Mouse (Mus musculus): Measurements from ENCODE around the gene Zfp759. TPM values are rescaled to one million over a fixed set of nuclear protein-coding genes. Genes with fewer than 3 reads are reported as not detected.
"Not testable (repeated sequence)": the region's sequence is repeated elsewhere in the genome, so short reads cannot be mapped to it uniquely, and the experiment has no call there.

Zfp759 gene
- polyA plus RNA-seq (2012; fragmentation: generic; extraction: Trizol): 0.40 TPM
- long read RNA-seq, experiment 1: 0 reads
- long read RNA-seq, experiment 2: 0 reads

GRCm38 (mm10) chr13:67121360-67121759 is at the start of gene Zfp759:
TSS of gene Zfp759 (plus strand) at chr13:67121660.
- not testable (repeated sequence) for H3K27me3 ChIP-seq (ENCODE audit: control insufficient read depth, insufficient read depth, insufficient read length); H3K79me2 ChIP-seq (ENCODE audit: control insufficient read depth, insufficient read depth); H3ac ChIP-seq (ENCODE audit: control insufficient read depth, insufficient read length, low read depth); H3K4me3 ChIP-seq (ENCODE audit: insufficient read depth, poor library complexity, severe bottlenecking); H3K36me3 ChIP-seq (ENCODE audit: control insufficient read depth, insufficient read depth); H3K79me3 ChIP-seq (ENCODE audit: low read depth)

GRCm38 (mm10) chr13:67072786-67073185 is 48.7 kb upstream of the Zfp759 start:
- Histone ChIP-seq H3K4me3 (ENCODE audit: insufficient read depth, poor library complexity, severe bottlenecking) (no peak overlapping the region), H3K27me3 (ENCODE audit: control insufficient read depth, insufficient read depth, insufficient read length) (no peaks in the 10 kb centered on the region), H3K79me2 (ENCODE audit: control insufficient read depth, insufficient read depth) (no peaks in the 10 kb centered on the region), H3ac (ENCODE audit: control insufficient read depth, insufficient read length, low read depth) (no peak overlapping the region), H3K79me3 (ENCODE audit: low read depth) (peaks cover 2% of the 10 kb centered on the region), H3K36me3 (ENCODE audit: control insufficient read depth, insufficient read depth) (peaks cover 29% of the 10 kb centered on the region)
- TF ChIP-seq MYOD1 (IDR thresholded peaks at IDR 0.05; ENCODE audit: control insufficient read depth, insufficient read length, low read depth) (no peak), FOSL1 (IDR thresholded peaks at IDR 0.05; ENCODE audit: insufficient read depth, low read length, poor library complexity, severe bottlenecking) (no peak), MAX (IDR thresholded peaks at IDR 0.05) (no peak), CEBPB (IDR thresholded peaks at IDR 0.05; ENCODE audit: low read depth) (no peak), CTCF (IDR thresholded peaks at IDR 0.05; ENCODE audit: control insufficient read depth, insufficient read depth, insufficient read length) (no peak), MYOG (IDR thresholded peaks at IDR 0.05; ENCODE audit: control insufficient read depth, extremely low read depth, insufficient read length) (no peak), USF1 (IDR thresholded peaks at IDR 0.05; ENCODE audit: low read depth) (no peak)

- Histone ChIP-seq H3K36me3 (ENCODE audit: control insufficient read depth, insufficient read depth) (peaks cover 9% of the 10 kb centered on the region), H3ac (ENCODE audit: control insufficient read depth, insufficient read length, low read depth) (no peak overlapping the region), H3K79me2 (ENCODE audit: control insufficient read depth, insufficient read depth) (peaks cover 10% of the 10 kb centered on the region), H3K79me3 (ENCODE audit: low read depth) (peaks cover 2% of the 10 kb centered on the region), H3K4me3 (ENCODE audit: insufficient read depth, poor library complexity, severe bottlenecking) (no peak overlapping the region), H3K27me3 (ENCODE audit: control insufficient read depth, insufficient read depth, insufficient read length) (no peaks in the 10 kb centered on the region)
- TF ChIP-seq MYOD1 (IDR thresholded peaks at IDR 0.05; ENCODE audit: control insufficient read depth, insufficient read length, low read depth): no peak
Measured at GRCm38 (mm10) chr13:67077244-67077643, 44.2 kb upstream of the Zfp759 start.

- peak; percentile 33 for TF ChIP-seq MYOD1 (IDR thresholded peaks at IDR 0.05; ENCODE audit: control insufficient read depth, insufficient read length, low read depth)
- TF ChIP-seq MYOG (IDR thresholded peaks at IDR 0.05; ENCODE audit: control insufficient read depth, extremely low read depth, insufficient read length): no peak
- peak; percentile 63 for TF ChIP-seq USF1 (IDR thresholded peaks at IDR 0.05; ENCODE audit: low read depth)
- TF ChIP-seq MAX (IDR thresholded peaks at IDR 0.05): peak; percentile 45
- H3K4me3 ChIP-seq (ENCODE audit: insufficient read depth, poor library complexity, severe bottlenecking): peak overlapping the region; percentile 42
- H3K27me3 ChIP-seq (ENCODE audit: control insufficient read depth, insufficient read depth, insufficient read length): no peaks in the 10 kb centered on the region
- H3K36me3 ChIP-seq (ENCODE audit: control insufficient read depth, insufficient read depth): no peaks in the 10 kb centered on the region
- H3ac ChIP-seq (ENCODE audit: control insufficient read depth, insufficient read length, low read depth): peak overlapping the region; percentile 82
- no peaks in the 10 kb centered on the region for H3K79me3 ChIP-seq (ENCODE audit: low read depth)
- peaks cover 10% of the 10 kb centered on the region for H3K79me2 ChIP-seq (ENCODE audit: control insufficient read depth, insufficient read depth)
Measured at GRCm38 (mm10) chr13:67081142-67081713, 40.2 kb upstream of the Zfp759 start.

GRCm38 (mm10) chr13:67081946-67082345 is 39.5 kb upstream of the Zfp759 start:
- H3K4me3 ChIP-seq (ENCODE audit: insufficient read depth, poor library complexity, severe bottlenecking): no peak overlapping the region
- no peak overlapping the region for H3ac ChIP-seq (ENCODE audit: control insufficient read depth, insufficient read length, low read depth)
- no peaks in the 10 kb centered on the region for H3K36me3 ChIP-seq (ENCODE audit: control insufficient read depth, insufficient read depth)
- no peaks in the 10 kb centered on the region for H3K79me3 ChIP-seq (ENCODE audit: low read depth)
- no peak for TF ChIP-seq MAX (IDR thresholded peaks at IDR 0.05)
- no peak for TF ChIP-seq FOSL1 (IDR thresholded peaks at IDR 0.05; ENCODE audit: insufficient read depth, low read length, poor library complexity, severe bottlenecking)
- no peak for TF ChIP-seq MYOG (IDR thresholded peaks at IDR 0.05; ENCODE audit: control insufficient read depth, extremely low read depth, insufficient read length)
- no peak for TF ChIP-seq USF1 (IDR thresholded peaks at IDR 0.05; ENCODE audit: low read depth)
- H3K79me2 ChIP-seq (ENCODE audit: control insufficient read depth, insufficient read depth): peaks cover 10% of the 10 kb centered on the region
- no peaks in the 10 kb centered on the region for H3K27me3 ChIP-seq (ENCODE audit: control insufficient read depth, insufficient read depth, insufficient read length)

GRCm38 (mm10) chr13:67090154-67090553 is 31.3 kb upstream of the Zfp759 start:
- Histone ChIP-seq H3K79me3 (ENCODE audit: low read depth) (no peaks in the 10 kb centered on the region), H3K4me3 (ENCODE audit: insufficient read depth, poor library complexity, severe bottlenecking) (no peak overlapping the region), H3K36me3 (ENCODE audit: control insufficient read depth, insufficient read depth) (no peaks in the 10 kb centered on the region), H3K27me3 (ENCODE audit: control insufficient read depth, insufficient read depth, insufficient read length) (no peaks in the 10 kb centered on the region), H3ac (ENCODE audit: control insufficient read depth, insufficient read length, low read depth) (no peak overlapping the region), H3K79me2 (ENCODE audit: control insufficient read depth, insufficient read depth) (no peaks in the 10 kb centered on the region)
- TF ChIP-seq MAX (IDR thresholded peaks at IDR 0.05) (no peak), FOSL1 (IDR thresholded peaks at IDR 0.05; ENCODE audit: insufficient read depth, low read length, poor library complexity, severe bottlenecking) (no peak), CEBPB (IDR thresholded peaks at IDR 0.05; ENCODE audit: low read depth) (no peak), MYOG (IDR thresholded peaks at IDR 0.05; ENCODE audit: control insufficient read depth, extremely low read depth, insufficient read length) (no peak), CTCF (IDR thresholded peaks at IDR 0.05; ENCODE audit: control insufficient read depth, insufficient read depth, insufficient read length) (no peak), MYOD1 (IDR thresholded peaks at IDR 0.05; ENCODE audit: control insufficient read depth, insufficient read length, low read depth) (no peak), USF1 (IDR thresholded peaks at IDR 0.05; ENCODE audit: low read depth) (no peak)
